Mouse (Mus musculus) frontal cortex, postnatal 25 days (tissue): ENCODE measurements around the gene Dcaf1.

Source experiments
- DNase-seq, 2 experiments: peaks; one replicate each; pipeline ENCODE4 v3.0.0; 2022; ENCODE audit warnings: low spot score in 2 of 2

The Dcaf1 gene

GRCm38 (mm10) chr9:106879471-106879870, 57.8 kb downstream of the Dcaf1 start:
- DNase-seq, result no peak

GRCm38 (mm10) chr9:106881071-106881755, 59.5 kb downstream of the Dcaf1 start:
- DNase-seq, result no peak

GRCm38 (mm10) chr9:106882176-106882575, 60.5 kb downstream of the Dcaf1 start:
- DNase-seq, result no peak

GRCm38 (mm10) chr9:106883085-106883484, 61.4 kb downstream of the Dcaf1 start:
- DNase-seq, result no peak

GRCm38 (mm10) chr9:106884306-106884705, 62.6 kb downstream of the Dcaf1 start:
- no peak for DNase-seq

GRCm38 (mm10) chr9:106884996-106885900, 63.6 kb downstream of the Dcaf1 start:
- DNase-seq, result no peak

GRCm38 (mm10) chr9:106885901-106886731, 64.4 kb downstream of the Dcaf1 start:
- no peak for DNase-seq

- peak; percentile 96 to 98 for DNase-seq
Measured at GRCm38 (mm10) chr9:106886828-106887702, 65.4 kb downstream of the Dcaf1 start, which contains the start of gene Rbm15b. Rbm15b (minus strand) TSS chr9:106887428.

- no peak for DNase-seq
Measured at GRCm38 (mm10) chr9:106888346-106888745, 66.7 kb downstream of the Dcaf1 start.

GRCm38 (mm10) chr9:106889321-106889720, 67.6 kb downstream of the Dcaf1 start:
- DNase-seq, result no peak

- no peak for DNase-seq
Measured at GRCm38 (mm10) chr9:106890496-106891240, 69.0 kb downstream of the Dcaf1 start.

- no peak for DNase-seq
Measured at GRCm38 (mm10) chr9:106891341-106891741, 69.7 kb downstream of the Dcaf1 start.

GRCm38 (mm10) chr9:106891829-106892551, 70.3 kb downstream of the Dcaf1 start, which contains the start of gene Manf:
Manf (minus strand) TSS chr9:106891979.
- peak; percentile 96 for DNase-seq

GRCm38 (mm10) chr9:106892552-106892875, 70.8 kb downstream of the Dcaf1 start:
- peak in 1 of 2 experiments; percentile 33 for DNase-seq

- no peak for DNase-seq
Measured at GRCm38 (mm10) chr9:106893327-106893726, 71.7 kb downstream of the Dcaf1 start.

GRCm38 (mm10) chr9:106898901-106899300, 77.2 kb downstream of the Dcaf1 start:
- DNase-seq, result no peak

- no peak for DNase-seq
Measured at GRCm38 (mm10) chr9:106901596-106901995, 79.9 kb downstream of the Dcaf1 start.

- DNase-seq, result no peak
Measured at GRCm38 (mm10) chr9:106903099-106903790, 81.6 kb downstream of the Dcaf1 start.

- no peak for DNase-seq
Measured at GRCm38 (mm10) chr9:106903791-106904134, 82.1 kb downstream of the Dcaf1 start.
